Mouse (Mus musculus) left cerebral cortex, postnatal 4 days (tissue): ENCODE measurements at regions not wholly inside any gene's neighbourhood (a gene's known extent, or its start where the extent isn't known, plus 50 kb on each side); places are given as distances from the start of the nearest gene placed in this dataset.

ENCODE experiments used
- DNase-seq: peaks from one replicate; pipeline ENCODE4 v3.0.0-alpha.2; 2022
- intact Hi-C: fragments of 180-260 bp; cut with DNase I; formaldehyde crosslinking; loops from one replicate; pipeline ENCODE4 v1.15.1; 2025

- intact Hi-C loops, result no loop called here
- no peak for DNase-seq
Measured at GRCm38 (mm10) chr5:96931091-96931490, 66.4 kb upstream of the Bmp2k start.

- no peak for DNase-seq
- intact Hi-C loops, result no loop called here
Measured at GRCm38 (mm10) chr5:96931576-96932152, 65.8 kb upstream of the Bmp2k start.

- intact Hi-C loops, result no loop called here
Measured at GRCm38 (mm10) chr5:96936239-96936638, 61.2 kb upstream of the Bmp2k start.

GRCm38 (mm10) chr5:96938718-96939117, 58.8 kb upstream of the Bmp2k start:
- no peak for DNase-seq
- intact Hi-C loops, result no loop called here

More at GRCm38 (mm10) chr5:96936239-96936638, 61.2 kb upstream of the Bmp2k start:
- DNase-seq, result no peak

GRCm38 (mm10) chr5:96939273-96939672, 58.2 kb upstream of the Bmp2k start:
- no peak for DNase-seq
- intact Hi-C loops, result no loop called here

- intact Hi-C loops, result no loop called here
- DNase-seq, result peak; percentile 32
Measured at GRCm38 (mm10) chr5:96940170-96941086, 57.1 kb upstream of the Bmp2k start.

- DNase-seq, result peak; percentile 39
- intact Hi-C loops, result no loop called here
Measured at GRCm38 (mm10) chr5:96941087-96941468, 56.4 kb upstream of the Bmp2k start.

- intact Hi-C loops, result no loop called here
Measured at GRCm38 (mm10) chr5:96941518-96941917, 56.0 kb upstream of the Bmp2k start.

More at GRCm38 (mm10) chr5:96941518-96941917, 56.0 kb upstream of the Bmp2k start:
- no peak for DNase-seq
